Mouse (Mus musculus) embryonic facial prominence, embryonic 10.5 days (tissue): ENCODE measurements around the gene Ttn. TPM values are rescaled to one million over a fixed set of nuclear protein-coding genes. Genes with fewer than 3 reads are reported as not detected.
"Not testable (repeated sequence)": the region's sequence is repeated elsewhere in the genome, so short reads cannot be mapped to it uniquely, and the experiment has no call there.

Source experiments
- DNase-seq: peaks from one replicate; pipeline ENCODE4 v3.0.0-alpha.2; 2017; ENCODE audit warnings: low spot score
- H3K27ac ChIP-seq: fragments of 300-500 bp; sonication (generic); replicated peaks from 2 replicates; pipeline ENCODE4 v1.5.1; 2016; ENCODE audit warnings: mild to moderate bottlenecking
- H3K27me3 ChIP-seq: fragments of 300-500 bp; sonication (generic); replicated peaks from 2 replicates; pipeline ENCODE4 v1.6.1; 2016; ENCODE audit warnings: low read depth, mild to moderate bottlenecking; ENCODE audit not compliant: poor library complexity, severe bottlenecking
- H3K36me3 ChIP-seq: fragments of 300-500 bp; sonication (generic); replicated peaks from 2 replicates; pipeline ENCODE4 v1.6.1; 2016; ENCODE audit warnings: mild to moderate bottlenecking, moderate library complexity
- H3K4me1 ChIP-seq: fragments of 300-500 bp; sonication (generic); 2 replicates; pipeline ENCODE4 v1.6.1; 2016
- H3K4me3 ChIP-seq: fragments of 300-500 bp; sonication (generic); 2 replicates; pipeline ENCODE4 v1.5.1; 2016; ENCODE audit warnings: mild to moderate bottlenecking, moderate library complexity
- H3K9me3 ChIP-seq: fragments of 300-500 bp; sonication (generic); 2 replicates; pipeline ENCODE4 v1.6.1; 2016; ENCODE audit warnings: mild to moderate bottlenecking
- WGBS: fragments of 180-500 bp; shearing (Covaris S2); methylation state at CpG from one replicate; pipeline ENCODE4 v1.1.7; 2016; 5-methylcytosine and 5-hydroxymethylcytosine counted together
- polyA plus RNA-seq: library from polyadenylated mRNA; unstranded; fragments of >200 nt; fragmentation: Nextera tagmentation; extraction: Ambion mirVana; gene quantifications from 2 replicates; pipeline ENCODE4 v1.2.1, GENCODE M21; 2016

Gene Ttn
- 0.64 and 1.5 TPM in 2 replicates for polyA plus RNA-seq

GRCm38 (mm10) chr2:76982391-76983145 is at the start of gene Ttn:
Gene Ttn, minus strand, starts transcription at chr2:76982547.
- Histone ChIP-seq H3K4me1 (0 out of 2 replicates have a peak, but pooled peaks cover 4% of the 10 kb centered on the region), H3K27me3 (no peaks in the 10 kb centered on the region), H3K36me3 (no peaks in the 10 kb centered on the region), H3K4me3 (no peak within 1 kb of the TSS), H3K27ac (no peak within 1 kb of the TSS), H3K9me3 (no peaks in the 10 kb centered on the region)
- WGBS, result 83% methylated on average over 18 of the region's 18 CpGs
- DNase-seq, result no peak

- Histone ChIP-seq H3K4me3 (no peak overlapping the region), H3K27me3 (no peaks in the 10 kb centered on the region), H3K4me1 (no peaks in the 10 kb centered on the region), H3K36me3 (no peaks in the 10 kb centered on the region), H3K27ac (no peak overlapping the region), H3K9me3 (no peaks in the 10 kb centered on the region)
- WGBS, result 87% methylated on average over 2 of the region's 2 CpGs
- no peak for DNase-seq
Observed at GRCm38 (mm10) chr2:77020649-77021048, 38.3 kb upstream of the Ttn start.

- H3K27ac ChIP-seq, result no peak overlapping the region
Observed at GRCm38 (mm10) chr2:77017735-77018134, 35.4 kb upstream of the Ttn start.

GRCm38 (mm10) chr2:77013449-77013848 is 31.1 kb upstream of the Ttn start:
- 89% methylated on average over 6 of the region's 6 CpGs for WGBS

More at GRCm38 (mm10) chr2:77017735-77018134, 35.4 kb upstream of the Ttn start:
- H3K4me3 ChIP-seq, result no peak overlapping the region
- WGBS, result 79% methylated on average over 4 of the region's 4 CpGs
- no peaks in the 10 kb centered on the region for H3K4me1 ChIP-seq
- no peaks in the 10 kb centered on the region for H3K27me3 ChIP-seq
- H3K36me3 ChIP-seq, result no peaks in the 10 kb centered on the region
- DNase-seq, result no peak
- H3K9me3 ChIP-seq, result no peaks in the 10 kb centered on the region

GRCm38 (mm10) chr2:77011981-77012380 is 29.6 kb upstream of the Ttn start:
- DNase-seq, result no peak
- H3K4me3 ChIP-seq, result no peak overlapping the region
- no peaks in the 10 kb centered on the region for H3K9me3 ChIP-seq
- no peak overlapping the region for H3K27ac ChIP-seq
- WGBS, result 73% methylated on average over 5 of the region's 5 CpGs
- no peaks in the 10 kb centered on the region for H3K4me1 ChIP-seq
- H3K27me3 ChIP-seq, result no peaks in the 10 kb centered on the region
- no peaks in the 10 kb centered on the region for H3K36me3 ChIP-seq

More at GRCm38 (mm10) chr2:77013449-77013848, 31.1 kb upstream of the Ttn start:
- H3K27ac ChIP-seq, H3K4me3 ChIP-seq, DNase-seq, H3K9me3 ChIP-seq, H3K27me3 ChIP-seq, H3K4me1 ChIP-seq, H3K36me3 ChIP-seq: not testable (repeated sequence)

- Histone ChIP-seq H3K27ac (no peak overlapping the region), H3K36me3 (no peaks in the 10 kb centered on the region), H3K4me1 (no peaks in the 10 kb centered on the region), H3K27me3 (no peaks in the 10 kb centered on the region), H3K4me3 (no peak overlapping the region), H3K9me3 (no peaks in the 10 kb centered on the region)
- no peak for DNase-seq
- 82% methylated on average over 7 of the region's 7 CpGs for WGBS
Observed at GRCm38 (mm10) chr2:77007015-77007414, 24.7 kb upstream of the Ttn start.

GRCm38 (mm10) chr2:77003148-77003547 is 20.8 kb upstream of the Ttn start:
- Histone ChIP-seq H3K27ac (no peak overlapping the region), H3K9me3 (no peaks in the 10 kb centered on the region), H3K27me3 (no peaks in the 10 kb centered on the region), H3K4me3 (no peak overlapping the region), H3K36me3 (no peaks in the 10 kb centered on the region), H3K4me1 (no peaks in the 10 kb centered on the region)
- 78% methylated on average over 2 of the region's 2 CpGs for WGBS
- no peak for DNase-seq

- Histone ChIP-seq H3K4me3 (no peak overlapping the region), H3K27ac (no peak overlapping the region), H3K4me1 (no peaks in the 10 kb centered on the region), H3K9me3 (no peaks in the 10 kb centered on the region), H3K27me3 (no peaks in the 10 kb centered on the region), H3K36me3 (no peaks in the 10 kb centered on the region)
- no peak for DNase-seq
- 77% methylated on average over 5 of the region's 5 CpGs for whole genome bisulfite sequencing
Observed at GRCm38 (mm10) chr2:76998351-76998750, 16.0 kb upstream of the Ttn start.

GRCm38 (mm10) chr2:76992493-76993201 is 10.3 kb upstream of the Ttn start:
- no peak for DNase-seq
- Histone ChIP-seq H3K27me3 (no peaks in the 10 kb centered on the region), H3K36me3 (no peaks in the 10 kb centered on the region), H3K9me3 (no peaks in the 10 kb centered on the region), H3K27ac (no peak overlapping the region), H3K4me1 (no peaks in the 10 kb centered on the region), H3K4me3 (no peak overlapping the region)
- 79% methylated on average over 5 of the region's 5 CpGs for WGBS

GRCm38 (mm10) chr2:76987317-76987716 is 5.0 kb upstream of the Ttn start:
- H3K4me3 ChIP-seq, result no peak overlapping the region
- no peaks in the 10 kb centered on the region for H3K27me3 ChIP-seq
- H3K27ac ChIP-seq, result no peak overlapping the region
- H3K36me3 ChIP-seq, result no peaks in the 10 kb centered on the region
- H3K9me3 ChIP-seq, result no peaks in the 10 kb centered on the region
- DNase-seq, result no peak
- no peaks in the 10 kb centered on the region for H3K4me1 ChIP-seq
- 90% methylated on average over 4 of the region's 4 CpGs for WGBS

- Histone ChIP-seq H3K4me3 (no peak overlapping the region), H3K27ac (no peak overlapping the region), H3K27me3 (no peaks in the 10 kb centered on the region), H3K9me3 (no peaks in the 10 kb centered on the region), H3K4me1 (0 out of 2 replicates have a peak, but pooled peaks cover 4% of the 10 kb centered on the region), H3K36me3 (no peaks in the 10 kb centered on the region)
- WGBS, result 86% methylated on average over 5 of the region's 5 CpGs
- no peak for DNase-seq
Observed at GRCm38 (mm10) chr2:76984384-76984783, 2.0 kb upstream of the Ttn start.

GRCm38 (mm10) chr2:76983601-76984000 is 1.3 kb upstream of the Ttn start:
- H3K27me3 ChIP-seq, result no peaks in the 10 kb centered on the region
- H3K4me3 ChIP-seq, result no peak overlapping the region
- H3K9me3 ChIP-seq, result no peaks in the 10 kb centered on the region
- H3K27ac ChIP-seq, result no peak overlapping the region
- 0 out of 2 replicates have a peak, but pooled peaks cover 4% of the 10 kb centered on the region for H3K4me1 ChIP-seq
- 62% methylated on average over 5 of the region's 5 CpGs for WGBS
- DNase-seq, result no peak
- H3K36me3 ChIP-seq, result no peaks in the 10 kb centered on the region

GRCm38 (mm10) chr2:76981717-76982116 is 630 bp downstream of the Ttn start:
- H3K27me3 ChIP-seq, result no peaks in the 10 kb centered on the region
- WGBS, result 74% methylated on average over 5 of the region's 5 CpGs
- no peaks in the 10 kb centered on the region for H3K36me3 ChIP-seq
- no peak overlapping the region for H3K4me3 ChIP-seq
- no peak for DNase-seq
- H3K4me1 ChIP-seq, result 0 out of 2 replicates have a peak, but pooled peaks cover 4% of the 10 kb centered on the region
- no peak overlapping the region for H3K27ac ChIP-seq
- H3K9me3 ChIP-seq, result no peaks in the 10 kb centered on the region
